Mouse (Mus musculus) cerebellum, adult 2 months (tissue): Measurements from ENCODE around the gene Nacc1.

ENCODE experiments used
- CTCF ChIP-seq: fragments of 200-500 bp; IDR thresholded peaks from 2 replicates; pipeline ENCODE4 v1.5.1; 2011; ENCODE audit warnings: low read depth, mild to moderate bottlenecking, control low read depth, low read length, moderate library complexity, borderline replicate concordance; ENCODE audit not compliant: insufficient read depth
- POLR2A ChIP-seq: fragments of 200-500 bp; IDR thresholded peaks from 2 replicates; pipeline ENCODE4 v1.6.1; 2011; ENCODE audit warnings: low read length, control low read depth, borderline replicate concordance; ENCODE audit not compliant: insufficient read depth

DNA sequence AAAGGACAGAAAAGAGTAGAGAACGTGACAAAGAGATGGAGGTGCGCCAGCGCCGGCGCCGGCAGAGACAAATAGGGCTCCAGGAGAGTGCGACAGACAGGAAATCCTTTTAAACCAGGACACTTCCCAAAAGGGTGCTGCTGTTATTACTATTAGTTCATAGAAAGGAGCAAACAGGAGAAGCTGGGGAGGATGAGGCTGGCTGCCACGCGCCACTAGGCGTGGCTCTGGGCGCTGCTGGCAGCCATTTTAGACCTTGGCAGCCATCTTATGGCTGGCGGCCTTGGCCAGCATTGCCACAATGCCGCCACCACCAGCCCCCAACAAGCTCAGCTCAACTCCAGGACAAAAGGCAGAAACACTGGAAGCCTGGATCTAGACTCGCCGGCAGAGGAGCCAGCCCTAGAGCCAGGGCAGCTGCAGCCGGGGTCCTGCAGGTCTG, 42.3 kb upstream of the Nacc1 start:
- TF ChIP-seq CTCF (no peak), POLR2A (no peak)
